Mouse (Mus musculus) spleen, adult 2 months (tissue): ENCODE measurements at regions not wholly inside any gene's neighbourhood (a gene's known extent, or its start where the extent isn't known, plus 50 kb on each side); places are given as distances from the start of the nearest gene placed in this dataset.

Experiments used
- CTCF ChIP-seq: fragments of 200-500 bp; IDR thresholded peaks from 2 replicates; pipeline ENCODE4 v1.5.1; 2011; ENCODE audit warnings: mild to moderate bottlenecking, inconsistent platforms; ENCODE audit not compliant: insufficient read depth, insufficient read length, insufficient replicate concordance; ENCODE audit errors: extremely low read depth
- POLR2A ChIP-seq: fragments of 200-500 bp; IDR thresholded peaks from 2 replicates; pipeline ENCODE4 v1.6.1; 2011; ENCODE audit warnings: low read depth, low read length, inconsistent platforms

- TF ChIP-seq CTCF (peak; percentile 37; the same call in 1 of the 2 replicates), POLR2A (no peak)
Observed at GRCm38 (mm10) chr4:131409805-131410204, 428.3 kb downstream of the Ptpru start.
